Mouse (Mus musculus) stomach, postnatal 0 days (tissue): ENCODE measurements around the gene Btbd9.

ENCODE experiments used
- CTCF ChIP-seq: IDR thresholded peaks from 2 replicates; pipeline ENCODE4 v1.5.1; 2016; ENCODE audit warnings: antibody characterized with exemption, low read depth, mild to moderate bottlenecking, moderate library complexity
- EP300 ChIP-seq: optimal IDR thresholded peaks from 2 replicates; pipeline ENCODE3; 2016; ENCODE audit warnings: antibody characterized with exemption

- TF ChIP-seq CTCF (no peak), EP300 (no peak)
These were observed 23.0 kb downstream of the Btbd9 start for GRCm38 (mm10) chr17:30553027-30553937.
